Mouse (Mus musculus) CH12.LX (cell line): ENCODE results near the gene Trib3. TPM values are rescaled to one million over a fixed set of nuclear protein-coding genes. Genes with fewer than 3 reads are reported as not detected.

Source experiments
- DNase-seq: peaks from one replicate; pipeline ENCODE4 v3.0.0-alpha.2; 2013; ENCODE audit errors: extremely low read depth
- H3K27ac ChIP-seq: 2 replicates; pipeline ENCODE4 v1.5.1; 2012; ENCODE audit warnings: low read depth, mild to moderate bottlenecking, control low read depth, moderate library complexity; ENCODE audit not compliant: insufficient read depth
- H3K27me3 ChIP-seq: replicated peaks from 2 replicates; pipeline ENCODE3; 2012; ENCODE audit warnings: inconsistent platforms
- H3K36me3 ChIP-seq, 2 experiments: replicated peaks in 1 of 2; 2 replicates each; pipeline versions ENCODE3 to v1.6.1; 2012; ENCODE audit warnings: inconsistent platforms in 1 of 2, low read length in 1 of 2, mild to moderate bottlenecking in 1 of 2, mixed read lengths in 1 of 2, moderate library complexity in 1 of 2; ENCODE audit not compliant: control insufficient read depth in 1 of 2, insufficient read depth in 1 of 2
- H3K4me1 ChIP-seq, 2 experiments: 2 replicates each; pipeline ENCODE4 v1.6.1; 2012; ENCODE audit warnings: inconsistent platforms in 1 of 2, moderate library complexity in 1 of 2; ENCODE audit not compliant: insufficient read depth in 2 of 2, control insufficient read depth in 1 of 2
- H3K4me2 ChIP-seq: 2 replicates; pipeline ENCODE4 v1.6.1; 2012; ENCODE audit warnings: low read depth, mild to moderate bottlenecking, control low read depth; ENCODE audit not compliant: poor library complexity, insufficient read depth, severe bottlenecking
- H3K4me3 ChIP-seq, 3 experiments: fragments of 150-350 bp in 1 of 3; sonication (generic) in 1 of 3; replicated peaks in 1 of 3; 2 replicates each; pipeline versions ENCODE3 to v1.5.1; 2011 to 2012; ENCODE audit warnings: low read depth in 2 of 3, low read length in 2 of 3, mild to moderate bottlenecking in 2 of 3, moderate library complexity in 2 of 3, control low read depth in 1 of 3, improper control_type of control experiment in 1 of 3, inconsistent platforms in 1 of 3, mixed read lengths in 1 of 3; ENCODE audit not compliant: poor library complexity in 1 of 3
- H3K79me2 ChIP-seq: replicated peaks from 2 replicates; pipeline ENCODE4 v1.6.1; 2012; ENCODE audit warnings: mild to moderate bottlenecking, moderate library complexity; ENCODE audit not compliant: control insufficient read depth, poor library complexity, insufficient read depth, severe bottlenecking; ENCODE audit errors: extremely low read depth
- H3K9ac ChIP-seq: 2 replicates; pipeline ENCODE4 v1.6.1; 2012; ENCODE audit warnings: low read depth, mild to moderate bottlenecking, control low read depth, moderate library complexity; ENCODE audit not compliant: insufficient read depth
- H3K9me3 ChIP-seq: replicated peaks from 2 replicates; pipeline ENCODE3; 2012; ENCODE audit warnings: low read length, inconsistent platforms, mixed read lengths
- BHLHE40 ChIP-seq: IDR thresholded peaks from 2 replicates; pipeline ENCODE4 v1.6.1; 2011; ENCODE audit warnings: mild to moderate bottlenecking, low read depth, low read length, improper control_type of control experiment
- E2F4 ChIP-seq: IDR thresholded peaks from 2 replicates; pipeline ENCODE4 v1.6.1; 2011; ENCODE audit warnings: low read depth, low read length, improper control_type of control experiment; ENCODE audit not compliant: insufficient replicate concordance
- ELF1 ChIP-seq: IDR thresholded peaks from 2 replicates; pipeline ENCODE4 v1.6.1; 2014; ENCODE audit warnings: low read depth, mild to moderate bottlenecking, inconsistent platforms, low read length, improper control_type of control experiment
- EP300 ChIP-seq: IDR thresholded peaks from 2 replicates; pipeline ENCODE4 v1.6.1; 2011; ENCODE audit warnings: low read length, improper control_type of control experiment
- ETS1 ChIP-seq: conservative IDR thresholded peaks from 2 replicates; pipeline ENCODE4 v1.6.1; 2012; ENCODE audit warnings: low read depth, mild to moderate bottlenecking, inconsistent platforms, low read length, improper control_type of control experiment, moderate library complexity
- GABPA ChIP-seq: IDR thresholded peaks from 2 replicates; pipeline ENCODE4 v1.6.1; 2012; ENCODE audit warnings: low read depth, low read length, improper control_type of control experiment, inconsistent platforms; ENCODE audit not compliant: insufficient replicate concordance
- HCFC1 ChIP-seq: IDR thresholded peaks from 2 replicates; pipeline ENCODE4 v1.6.1; 2012; ENCODE audit warnings: low read depth, mild to moderate bottlenecking, inconsistent platforms, low read length, improper control_type of control experiment
- JUN ChIP-seq: IDR thresholded peaks from 2 replicates; pipeline ENCODE4 v1.6.1; 2011; ENCODE audit warnings: low read depth, mild to moderate bottlenecking, low read length, improper control_type of control experiment, moderate library complexity; ENCODE audit not compliant: insufficient read depth
- KAT2A ChIP-seq: IDR thresholded peaks from 2 replicates; pipeline ENCODE4 v1.6.1; 2012; ENCODE audit warnings: low read length, improper control_type of control experiment, inconsistent platforms; ENCODE audit not compliant: insufficient replicate concordance
- MAFK ChIP-seq: IDR thresholded peaks from 2 replicates; pipeline ENCODE4 v1.6.1; 2011; ENCODE audit warnings: low read length, improper control_type of control experiment; ENCODE audit not compliant: insufficient replicate concordance
- MAX ChIP-seq: IDR thresholded peaks from 2 replicates; pipeline ENCODE4 v1.6.1; 2011; ENCODE audit warnings: low read length, improper control_type of control experiment
- MEF2A ChIP-seq: IDR thresholded peaks from 2 replicates; pipeline ENCODE4 v1.6.1; 2014; ENCODE audit warnings: low read depth, mild to moderate bottlenecking, inconsistent platforms, low read length, improper control_type of control experiment, borderline replicate concordance
- MXI1 ChIP-seq: IDR thresholded peaks from 2 replicates; pipeline ENCODE4 v1.6.1; 2011; ENCODE audit warnings: mild to moderate bottlenecking, low read depth, low read length, improper control_type of control experiment
- NRF1 ChIP-seq: IDR thresholded peaks from 2 replicates; pipeline ENCODE4 v1.6.1; 2014; ENCODE audit warnings: low read depth, mild to moderate bottlenecking, inconsistent platforms, low read length, improper control_type of control experiment, moderate library complexity
- PAX5 ChIP-seq: IDR thresholded peaks from 2 replicates; pipeline ENCODE4 v1.6.1; 2012; ENCODE audit warnings: low read length, inconsistent platforms, mixed read lengths
- POLR2A ChIP-seq: IDR thresholded peaks from 2 replicates; pipeline ENCODE4 v1.6.1; 2011; ENCODE audit warnings: low read depth, mild to moderate bottlenecking, improper control_type of control experiment, low read length
- RCOR1 ChIP-seq: conservative IDR thresholded peaks from 2 replicates; pipeline ENCODE4 v1.6.1; 2012; ENCODE audit warnings: low read depth, mild to moderate bottlenecking, inconsistent platforms, low read length, improper control_type of control experiment
- SIN3A ChIP-seq: IDR thresholded peaks from 2 replicates; pipeline ENCODE4 v1.6.1; 2012; ENCODE audit warnings: low read length, improper control_type of control experiment, inconsistent platforms
- SMC3 ChIP-seq: IDR thresholded peaks from 2 replicates; pipeline ENCODE4 v1.6.1; 2011; ENCODE audit warnings: low read depth, low read length, improper control_type of control experiment
- TCF12 ChIP-seq: IDR thresholded peaks from 2 replicates; pipeline ENCODE4 v1.6.1; 2014; ENCODE audit warnings: low read depth, mild to moderate bottlenecking, inconsistent platforms, low read length, improper control_type of control experiment
- UBTF ChIP-seq: IDR thresholded peaks from 2 replicates; pipeline ENCODE4 v1.6.1; 2012; ENCODE audit warnings: low read depth, mild to moderate bottlenecking, inconsistent platforms, low read length, improper control_type of control experiment, moderate library complexity
- USF1 ChIP-seq: IDR thresholded peaks from 2 replicates; pipeline ENCODE4 v1.6.1; 2014; ENCODE audit warnings: low read depth, mild to moderate bottlenecking, inconsistent platforms, low read length, improper control_type of control experiment
- dilution Hi-C: fragments of 300-500 bp; cut with MboI; formaldehyde crosslinking; loops from 2 replicates; pipeline ENCODE4 v1.14.3; 2020; ENCODE audit warnings: low sequenced_read_pairs; ENCODE audit not compliant: extremely low pct_unique_long_range_greater_than_20kb, extremely low pct_ligation_motif_present
- in situ Hi-C: fragments of 300-500 bp; cut with MboI; formaldehyde crosslinking; loops from 3 replicates; pipeline ENCODE4 v1.14.3; 2019; ENCODE audit warnings: low sequenced_read_pairs, low pct_ligation_motif_present, low pct_unique_long_range_greater_than_20kb, mixed read lengths
- polyA plus RNA-seq: library from polyadenylated mRNA; unstranded; fragments of >175 nt; gene quantifications from 2 replicates; pipeline ENCODE4 v1.2.1, GENCODE M21; 2012; ENCODE audit warnings: low read depth; ENCODE audit not compliant: insufficient read length
- total RNA-seq, 2 experiments: library from RNA; depleted of rRNA; stranded (reverse); fragments of 300-350 nt in 1 of 2; fragments of >200 nt in 1 of 2; gene quantifications; 2 replicates each; pipeline ENCODE4 v1.2.3; 2012 to 2014

Trib3 gene
- total and polyA plus RNA-seq, 3 experiments, result 25.1 to 56.9 (median 30.0) TPM

GRCm38 (mm10) chr2:152361193-152361592, 17.4 kb upstream of the Trib3 start:
- peaks cover 24% of the 10 kb centered on the region for H3K27me3 ChIP-seq
- in situ Hi-C loops (loop anchor here (10.0 kb wide), 2 partner anchors 246 to 336 kb away; no protein-coding TSS in a partner anchor), dilution Hi-C loops (no loop called here)
- no peaks in the 10 kb centered on the region for H3K79me2 ChIP-seq
- peaks cover 15 to 16% of the 10 kb centered on the region in 2 experiments for H3K4me1 ChIP-seq
- no peak for TF ChIP-seq RCOR1
- TF ChIP-seq SMC3, result no peak
- TF ChIP-seq MAFK, result no peak
- TF ChIP-seq BHLHE40, result no peak
- TF ChIP-seq MAX, result no peak
- no peak for TF ChIP-seq MXI1
- no peak for TF ChIP-seq PAX5
- H3K4me2 ChIP-seq, result no peak overlapping the region
- no peak overlapping the region for H3K4me3 ChIP-seq
- no peaks in the 10 kb centered on the region for H3K36me3 ChIP-seq
- no peak overlapping the region for H3K9ac ChIP-seq
- no peak overlapping the region for H3K27ac ChIP-seq
- H3K9me3 ChIP-seq, result peaks cover 3% of the 10 kb centered on the region
- no peak for DNase-seq

DNA sequence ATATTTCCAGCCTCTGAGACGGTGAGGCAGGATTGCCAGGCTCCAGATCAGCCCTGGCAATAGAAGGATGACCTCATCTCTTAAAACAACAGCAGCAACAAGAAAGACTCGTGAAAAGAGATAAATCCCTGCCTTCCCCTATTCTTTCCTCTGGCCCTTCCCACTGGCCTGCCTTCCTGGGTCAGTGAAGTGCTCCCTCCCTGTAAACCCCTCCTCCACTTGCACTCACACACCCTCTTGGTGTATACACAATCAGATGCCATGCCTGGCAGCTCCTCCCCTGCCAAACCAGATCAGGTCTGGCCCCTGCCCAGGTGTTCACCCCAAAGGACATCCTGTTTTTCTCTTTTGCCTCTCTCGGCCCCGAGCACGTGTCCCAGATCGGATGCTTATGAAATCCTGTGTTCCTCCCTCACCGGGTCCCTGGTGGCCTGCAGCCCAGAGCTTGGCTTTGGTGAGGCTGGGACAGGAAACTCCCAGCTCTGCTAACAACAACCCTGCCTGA, 16.5 kb upstream of the Trib3 start:
- TF ChIP-seq TCF12, result no peak
- TF ChIP-seq HCFC1, result no peak
- no peak for TF ChIP-seq EP300
- TF ChIP-seq ETS1, result no peak
- no peak for TF ChIP-seq ELF1
- no peak for TF ChIP-seq JUN
- no peak for TF ChIP-seq MEF2A
- no peak for TF ChIP-seq UBTF
- no peak for TF ChIP-seq KAT2A
- TF ChIP-seq MAX, result no peak
- no peak for TF ChIP-seq SMC3
- TF ChIP-seq SIN3A, result no peak
- no peak for TF ChIP-seq E2F4
- no peak for TF ChIP-seq POLR2A
- TF ChIP-seq NRF1, result no peak
- no peak for TF ChIP-seq USF1
- no peak for TF ChIP-seq PAX5
- TF ChIP-seq GABPA, result no peak
- no peak for TF ChIP-seq MXI1
- no peak overlapping the region for H3K4me2 ChIP-seq
- no peak overlapping the region for H3K27ac ChIP-seq
- H3K9ac ChIP-seq, result no peak overlapping the region
- no peaks in the 10 kb centered on the region for H3K36me3 ChIP-seq
- H3K4me1 ChIP-seq, result peaks cover 15 to 16% of the 10 kb centered on the region in 2 experiments
- no peak for DNase-seq
- no peaks in the 10 kb centered on the region for H3K79me2 ChIP-seq
- peaks cover 29% of the 10 kb centered on the region for H3K27me3 ChIP-seq
- in situ Hi-C loops, result loop anchor here (10.0 kb wide), 2 partner anchors 246 to 336 kb away; no protein-coding TSS in a partner anchor
- H3K4me3 ChIP-seq, result no peak overlapping the region
- H3K9me3 ChIP-seq, result peaks cover 3% of the 10 kb centered on the region
- dilution Hi-C loops, result no loop called here
